Mouse (Mus musculus): ENCODE results near the gene Osbpl6. TPM values are rescaled to one million over a fixed set of nuclear protein-coding genes. Genes with fewer than 3 reads are reported as not detected.

The Osbpl6 gene
- 22.1 and 22.6 TPM in 2 replicates for polyA plus RNA-seq (2014; fragmentation: Nextera tagmentation; extraction: Ambion mirVana)

- WGBS: under 1% methylated on average over 79 of the region's 89 CpGs
- ATAC-seq (ENCODE audit: low FRiP score, low TSS enrichment) (peak; percentile 91), DNase-seq (peak; percentile 91)
- peak within 1 kb of the TSS; percentile 84 for H3K27ac ChIP-seq (replicated peaks; ENCODE audit: low read depth, low read length)
- H3K4me2 ChIP-seq (ENCODE audit: low read length): peak within 1 kb of the TSS; percentile 89
- H3K4me1 ChIP-seq (ENCODE audit: control insufficient read depth, insufficient read depth, low read length): peaks cover 7% of the 10 kb centered on the region
- peak within 1 kb of the TSS; percentile 86 for H3K4me3 ChIP-seq (replicated peaks; ENCODE audit: low read depth, low read length)
- H3K9me3 ChIP-seq (ENCODE audit: control insufficient read depth, low read length): no peaks in the 10 kb centered on the region
- peak within 1 kb of the TSS; percentile 89 for H3K9ac ChIP-seq (replicated peaks; ENCODE audit: low read length)
- 0 out of 2 replicates have a peak, but pooled peaks cover 4% of the 10 kb centered on the region for H3K27me3 ChIP-seq (ENCODE audit: control insufficient read depth, insufficient read depth, low read length)
- no peaks in the 10 kb centered on the region for H3K36me3 ChIP-seq (ENCODE audit: control insufficient read depth, insufficient read depth, low read length)
These were observed at the start of gene Osbpl6 for GRCm38 (mm10) chr2:76406151-76406936. Gene Osbpl6 (plus strand): TSS chr2:76406508.

GRCm38 (mm10) chr2:76360226-76360625 is 46.1 kb upstream of the Osbpl6 start, which contains the start of gene Cyct:
Gene Cyct (minus strand): TSS chr2:76360450.
- WGBS: 84% methylated on average over 11 of the region's 11 CpGs
- Histone ChIP-seq H3K4me1 (ENCODE audit: control insufficient read depth, insufficient read depth, low read length) (no peaks in the 10 kb centered on the region), H3K9ac (replicated peaks; ENCODE audit: low read length) (no peak within 1 kb of the TSS), H3K4me3 (replicated peaks; ENCODE audit: low read depth, low read length) (no peak within 1 kb of the TSS), H3K36me3 (ENCODE audit: control insufficient read depth, insufficient read depth, low read length) (no peaks in the 10 kb centered on the region), H3K9me3 (ENCODE audit: control insufficient read depth, low read length) (no peaks in the 10 kb centered on the region), H3K27me3 (ENCODE audit: control insufficient read depth, insufficient read depth, low read length) (no peaks in the 10 kb centered on the region), H3K27ac (replicated peaks; ENCODE audit: low read depth, low read length) (no peak within 1 kb of the TSS), H3K4me2 (ENCODE audit: low read length) (no peak within 1 kb of the TSS)
- DNase-seq: no peak
- no peak for ATAC-seq (ENCODE audit: low FRiP score, low TSS enrichment)

GRCm38 (mm10) chr2:76362111-76362510 is 44.2 kb upstream of the Osbpl6 start:
- Histone ChIP-seq H3K4me2 (ENCODE audit: low read length) (no peak overlapping the region), H3K27me3 (ENCODE audit: control insufficient read depth, insufficient read depth, low read length) (no peaks in the 10 kb centered on the region), H3K36me3 (ENCODE audit: control insufficient read depth, insufficient read depth, low read length) (no peaks in the 10 kb centered on the region), H3K9me3 (ENCODE audit: control insufficient read depth, low read length) (no peaks in the 10 kb centered on the region), H3K9ac (replicated peaks; ENCODE audit: low read length) (no peak overlapping the region), H3K4me3 (replicated peaks; ENCODE audit: low read depth, low read length) (no peak overlapping the region), H3K27ac (replicated peaks; ENCODE audit: low read depth, low read length) (no peak overlapping the region), H3K4me1 (ENCODE audit: control insufficient read depth, insufficient read depth, low read length) (no peaks in the 10 kb centered on the region)
- DNase-seq: peak; percentile 38
- ATAC-seq (ENCODE audit: low FRiP score, low TSS enrichment): no peak
- WGBS: 65% methylated on average over 2 of the region's 2 CpGs

GRCm38 (mm10) chr2:76365811-76366210 is 40.5 kb upstream of the Osbpl6 start:
- ATAC-seq (ENCODE audit: low FRiP score, low TSS enrichment): no peak
- Histone ChIP-seq H3K27me3 (ENCODE audit: control insufficient read depth, insufficient read depth, low read length) (no peaks in the 10 kb centered on the region), H3K4me2 (ENCODE audit: low read length) (no peak overlapping the region), H3K9me3 (ENCODE audit: control insufficient read depth, low read length) (no peaks in the 10 kb centered on the region), H3K9ac (replicated peaks; ENCODE audit: low read length) (no peak overlapping the region), H3K27ac (replicated peaks; ENCODE audit: low read depth, low read length) (no peak overlapping the region), H3K4me3 (replicated peaks; ENCODE audit: low read depth, low read length) (no peak overlapping the region), H3K4me1 (ENCODE audit: control insufficient read depth, insufficient read depth, low read length) (peaks cover 3% of the 10 kb centered on the region), H3K36me3 (ENCODE audit: control insufficient read depth, insufficient read depth, low read length) (no peaks in the 10 kb centered on the region)
- WGBS: 79% methylated on average over 4 of the region's 4 CpGs
- DNase-seq: no peak

GRCm38 (mm10) chr2:76367188-76367922 is 39.0 kb upstream of the Osbpl6 start:
- no peaks in the 10 kb centered on the region for H3K9me3 ChIP-seq (ENCODE audit: control insufficient read depth, low read length)

GRCm38 (mm10) chr2:76368861-76369660 is 37.2 kb upstream of the Osbpl6 start:
- WGBS: 74% methylated on average over 12 of the region's 13 CpGs
- Histone ChIP-seq H3K9me3 (ENCODE audit: control insufficient read depth, low read length) (no peaks in the 10 kb centered on the region), H3K4me1 (ENCODE audit: control insufficient read depth, insufficient read depth, low read length) (peaks cover 8% of the 10 kb centered on the region), H3K9ac (replicated peaks; ENCODE audit: low read length) (no peak overlapping the region), H3K4me3 (replicated peaks; ENCODE audit: low read depth, low read length) (no peak overlapping the region), H3K27me3 (ENCODE audit: control insufficient read depth, insufficient read depth, low read length) (no peaks in the 10 kb centered on the region), H3K27ac (replicated peaks; ENCODE audit: low read depth, low read length) (no peak overlapping the region), H3K36me3 (ENCODE audit: control insufficient read depth, insufficient read depth, low read length) (peaks cover 21% of the 10 kb centered on the region), H3K4me2 (ENCODE audit: low read length) (no peak overlapping the region)
- DNase-seq: no peak
- peak; percentile 3; the same call in 1 of the 2 replicates for ATAC-seq (ENCODE audit: low FRiP score, low TSS enrichment)

More at GRCm38 (mm10) chr2:76367188-76367922, 39.0 kb upstream of the Osbpl6 start:
- Histone ChIP-seq H3K4me1 (ENCODE audit: control insufficient read depth, insufficient read depth, low read length) (peaks cover 8% of the 10 kb centered on the region), H3K4me3 (replicated peaks; ENCODE audit: low read depth, low read length) (no peak overlapping the region), H3K27ac (replicated peaks; ENCODE audit: low read depth, low read length) (no peak overlapping the region), H3K9ac (replicated peaks; ENCODE audit: low read length) (no peak overlapping the region), H3K36me3 (ENCODE audit: control insufficient read depth, insufficient read depth, low read length) (peaks cover 4% of the 10 kb centered on the region), H3K27me3 (ENCODE audit: control insufficient read depth, insufficient read depth, low read length) (no peaks in the 10 kb centered on the region), H3K4me2 (ENCODE audit: low read length) (no peak overlapping the region)
- 20% methylated on average over 9 of the region's 9 CpGs for WGBS
- ATAC-seq (ENCODE audit: low FRiP score, low TSS enrichment): no peak
- peak; percentile 96 for DNase-seq

GRCm38 (mm10) chr2:76369821-76370655 is 36.3 kb upstream of the Osbpl6 start, which contains the start of gene Rbm45:
Gene Rbm45 (plus strand): TSS chr2:76369984.
- H3K9me3 ChIP-seq (ENCODE audit: control insufficient read depth, low read length): no peaks in the 10 kb centered on the region
- peak within 1 kb of the TSS; percentile 79 for H3K4me2 ChIP-seq (ENCODE audit: low read length)
- ATAC-seq (ENCODE audit: low FRiP score, low TSS enrichment) (peak; percentile 92), DNase-seq (peak; percentile 96)
- H3K27me3 ChIP-seq (ENCODE audit: control insufficient read depth, insufficient read depth, low read length): no peaks in the 10 kb centered on the region
- H3K4me3 ChIP-seq (replicated peaks; ENCODE audit: low read depth, low read length): peak within 1 kb of the TSS; percentile 95
- peak within 1 kb of the TSS; percentile 67 for H3K27ac ChIP-seq (replicated peaks; ENCODE audit: low read depth, low read length)
- H3K4me1 ChIP-seq (ENCODE audit: control insufficient read depth, insufficient read depth, low read length): peaks cover 8% of the 10 kb centered on the region
- peaks cover 31% of the 10 kb centered on the region for H3K36me3 ChIP-seq (ENCODE audit: control insufficient read depth, insufficient read depth, low read length)
- under 1% methylated on average over 61 of the region's 61 CpGs for WGBS
- H3K9ac ChIP-seq (replicated peaks; ENCODE audit: low read length): peak within 1 kb of the TSS; percentile 81

- 5% methylated on average over 7 of the region's 7 CpGs for WGBS
These were observed 35.7 kb upstream of the Osbpl6 start for GRCm38 (mm10) chr2:76370656-76370922.

More at GRCm38 (mm10) chr2:76370656-76370922, 35.7 kb upstream of the Osbpl6 start:
- peak overlapping the region; percentile 95 for H3K4me3 ChIP-seq (replicated peaks; ENCODE audit: low read depth, low read length)
- H3K9me3 ChIP-seq (ENCODE audit: control insufficient read depth, low read length): no peaks in the 10 kb centered on the region
- peak overlapping the region; percentile 79 for H3K4me2 ChIP-seq (ENCODE audit: low read length)
- DNase-seq: no peak
- no peaks in the 10 kb centered on the region for H3K27me3 ChIP-seq (ENCODE audit: control insufficient read depth, insufficient read depth, low read length)
- H3K4me1 ChIP-seq (ENCODE audit: control insufficient read depth, insufficient read depth, low read length): peaks cover 8% of the 10 kb centered on the region
- ATAC-seq (ENCODE audit: low FRiP score, low TSS enrichment): no peak
- H3K9ac ChIP-seq (replicated peaks; ENCODE audit: low read length): peak overlapping the region; percentile 81
- peaks cover 36% of the 10 kb centered on the region for H3K36me3 ChIP-seq (ENCODE audit: control insufficient read depth, insufficient read depth, low read length)
- H3K27ac ChIP-seq (replicated peaks; ENCODE audit: low read depth, low read length): no peak overlapping the region; the same call in 1 of the 2 replicates
